Mouse (Mus musculus): ENCODE measurements around the gene P2ry6.

P2ry6 gene

DNA sequence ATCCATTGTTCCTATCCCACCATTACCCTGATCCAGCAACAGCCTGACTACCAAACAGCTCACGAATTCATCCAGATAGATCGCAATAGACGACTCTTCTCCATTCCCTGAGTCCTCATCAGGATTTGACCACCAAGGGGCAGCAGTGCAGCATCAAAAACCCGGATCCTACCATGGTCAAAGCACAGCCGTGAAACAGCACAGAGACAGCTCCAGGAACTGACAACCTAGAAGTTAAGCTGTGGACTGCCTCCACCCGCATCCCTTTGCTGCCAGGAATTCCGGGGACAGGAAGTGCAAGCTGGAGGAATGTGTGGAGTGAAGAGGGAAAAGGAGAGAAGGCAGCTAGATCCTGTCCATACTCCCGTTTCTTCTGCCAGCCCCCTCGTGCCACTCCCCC is 13.6 kb upstream of the P2ry6 start:
- peak; percentile 61 for DNase-seq (ENCODE audit: low spot score)

DNA sequence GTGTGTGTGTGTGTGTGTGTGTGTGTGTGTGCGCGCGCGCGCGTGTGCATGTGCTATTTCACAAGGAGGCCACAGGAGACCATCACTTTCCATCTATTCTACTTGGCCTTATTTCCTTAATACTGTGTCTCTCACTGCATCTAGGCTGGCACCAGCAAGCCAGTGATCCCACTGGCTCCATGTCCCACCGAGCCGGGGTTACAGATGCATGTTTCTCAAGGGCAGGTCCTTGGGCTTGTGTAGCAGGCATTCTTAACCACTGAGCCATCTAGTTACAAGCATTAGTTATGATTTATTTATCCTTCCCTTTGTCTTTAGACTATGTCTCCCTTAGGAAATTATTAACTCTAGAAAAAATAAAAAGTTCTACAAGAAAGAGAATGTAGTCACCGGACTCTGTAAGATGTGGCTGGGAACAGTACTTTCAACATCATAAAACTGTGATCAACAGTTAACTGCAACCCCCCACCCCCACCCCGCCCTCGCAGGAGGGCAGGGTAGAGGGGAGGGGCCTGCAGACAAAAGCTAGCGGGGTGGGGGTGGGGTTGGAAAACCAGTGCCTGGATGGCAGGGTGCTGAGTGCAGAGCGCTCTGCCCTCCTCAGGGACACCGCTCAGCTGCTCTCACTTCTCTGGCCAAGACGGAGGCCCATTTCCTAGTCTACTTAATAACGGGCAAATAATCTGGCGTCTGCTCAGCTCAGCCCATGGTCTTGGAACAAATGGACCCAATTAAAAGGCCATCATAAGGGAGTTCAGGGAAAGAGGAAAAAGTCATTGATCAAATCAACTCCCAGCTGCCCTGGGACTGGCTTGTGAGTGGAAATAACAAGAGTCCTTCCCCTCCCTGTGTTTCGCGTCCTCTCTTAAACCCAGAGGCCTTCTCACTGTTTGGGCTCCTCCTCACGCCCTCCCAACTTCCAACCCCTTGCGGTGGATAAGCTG is 10.3 kb upstream of the P2ry6 start:
- DNase-seq (ENCODE audit: low spot score): no peak

DNA sequence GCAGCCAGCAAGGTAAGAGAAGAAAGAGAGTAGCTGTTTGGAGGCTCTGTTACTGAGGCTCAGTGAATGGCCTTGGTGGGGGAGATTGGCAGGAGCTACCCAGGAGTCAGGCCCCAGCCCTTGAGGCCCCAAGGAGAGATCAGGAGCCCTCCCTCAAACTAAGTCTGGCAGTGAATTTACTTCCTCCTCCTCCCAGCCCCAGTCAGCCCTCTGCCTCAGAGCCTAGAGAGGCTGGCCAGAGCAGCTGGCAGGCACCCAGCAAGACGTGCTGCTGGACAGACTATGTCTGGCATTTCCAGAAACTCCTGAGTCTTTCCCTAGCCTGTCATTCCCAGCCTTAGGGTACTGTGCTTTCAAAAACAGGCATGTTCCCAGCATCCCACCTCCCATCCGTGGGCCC is 4.7 kb upstream of the P2ry6 start:
- DNase-seq (ENCODE audit: low spot score): peak; percentile 62

DNA sequence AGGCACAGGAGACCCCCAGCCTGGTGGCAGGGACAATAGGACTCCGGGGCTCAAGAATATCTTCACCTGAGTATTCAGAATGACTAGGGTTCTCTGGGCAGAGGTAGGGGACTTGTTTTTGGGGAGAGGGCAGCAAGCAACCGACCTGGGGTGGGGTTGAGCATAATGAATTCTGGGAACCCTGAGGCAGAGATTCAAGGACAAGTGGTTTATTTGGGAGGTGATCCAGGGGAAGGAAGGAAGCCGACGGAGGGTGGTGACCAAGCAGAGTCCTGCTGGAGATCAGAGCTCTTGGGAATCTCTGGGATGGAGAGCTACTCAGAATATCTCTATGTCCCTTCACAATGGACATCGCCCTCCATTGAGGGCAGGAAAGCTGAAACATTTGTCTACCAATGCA is 3.7 kb upstream of the P2ry6 start:
- no peak for DNase-seq (ENCODE audit: low spot score)

DNA sequence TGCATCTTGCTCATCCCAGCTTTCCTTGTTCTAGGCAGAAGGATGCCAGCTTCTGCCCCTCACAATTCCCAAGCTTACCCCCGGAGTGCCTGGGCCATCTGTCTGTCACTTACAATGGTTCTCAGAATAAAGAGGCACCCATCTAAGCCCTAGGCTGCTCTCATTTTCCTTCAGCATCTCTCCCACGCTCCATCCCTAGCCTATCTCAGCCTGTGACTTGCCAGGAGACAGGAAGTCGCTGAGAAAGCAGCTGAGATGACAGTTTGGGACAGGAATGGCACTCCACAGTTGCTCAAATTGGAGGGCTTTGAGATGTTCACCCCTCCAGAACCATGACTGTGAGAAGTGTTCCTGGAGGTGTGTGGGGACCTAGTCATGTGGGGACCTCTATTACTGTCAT is 1.6 kb downstream of the P2ry6 start:
- no peak for DNase-seq (ENCODE audit: low spot score)

DNA sequence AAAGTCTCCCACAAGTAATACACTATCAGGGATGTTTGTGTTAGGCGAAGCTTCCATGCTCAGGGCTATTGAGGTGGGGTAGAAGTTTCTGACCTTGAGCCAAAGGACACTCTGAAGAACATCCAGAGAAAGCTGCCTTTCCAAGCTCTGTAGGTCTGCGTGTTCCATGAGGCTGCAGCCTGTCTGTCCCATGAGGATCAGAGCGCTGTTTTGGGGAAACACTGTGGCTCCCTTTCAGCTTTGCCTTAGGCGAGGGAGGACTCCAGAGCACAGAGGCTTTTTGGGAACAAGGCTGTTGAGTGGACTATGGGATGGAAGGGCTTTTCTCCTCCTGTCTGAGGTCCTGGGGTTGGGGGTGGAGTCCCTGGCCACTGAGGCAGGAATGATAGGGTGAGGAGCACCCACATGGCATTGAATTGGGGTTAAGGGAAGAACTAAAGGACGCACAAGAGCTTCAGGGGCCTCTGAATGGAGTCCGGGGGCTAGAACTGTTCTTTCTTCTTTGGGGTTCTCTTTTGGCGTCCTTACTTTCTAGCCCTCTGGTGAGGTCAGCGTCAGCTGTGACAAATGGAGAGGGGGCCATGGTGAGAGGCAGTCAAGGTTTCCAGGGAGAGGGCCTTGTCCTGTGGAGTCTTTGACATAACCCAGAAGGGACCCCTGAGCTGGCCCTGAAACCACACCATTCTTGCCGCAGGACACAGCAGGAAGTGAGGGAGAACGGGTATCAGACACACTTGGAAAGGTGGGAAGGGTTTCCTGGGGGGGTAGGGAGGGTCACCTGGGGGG is 5.4 kb downstream of the P2ry6 start:
- DNase-seq (ENCODE audit: low spot score): no peak

DNA sequence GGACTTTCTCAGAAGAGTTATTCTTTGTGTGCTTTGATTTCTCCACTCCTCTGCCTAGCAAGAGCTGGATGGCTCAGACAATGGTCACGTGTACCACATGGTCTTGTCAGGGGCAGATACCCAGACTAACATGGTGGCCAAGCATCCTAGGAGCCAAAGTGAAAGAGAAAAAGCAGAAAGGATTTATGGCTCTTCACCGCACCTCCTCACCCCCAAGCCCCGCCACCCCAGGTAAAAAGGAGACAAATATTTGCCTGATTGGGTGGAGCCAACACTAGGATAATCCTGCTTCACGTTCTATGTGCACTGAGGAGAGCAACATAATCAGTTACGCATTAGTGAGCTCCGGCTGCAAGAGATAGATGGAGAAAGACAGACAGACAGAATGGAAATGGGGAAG is 6.1 kb downstream of the P2ry6 start:
- DNase-seq (ENCODE audit: low spot score): no peak

DNA sequence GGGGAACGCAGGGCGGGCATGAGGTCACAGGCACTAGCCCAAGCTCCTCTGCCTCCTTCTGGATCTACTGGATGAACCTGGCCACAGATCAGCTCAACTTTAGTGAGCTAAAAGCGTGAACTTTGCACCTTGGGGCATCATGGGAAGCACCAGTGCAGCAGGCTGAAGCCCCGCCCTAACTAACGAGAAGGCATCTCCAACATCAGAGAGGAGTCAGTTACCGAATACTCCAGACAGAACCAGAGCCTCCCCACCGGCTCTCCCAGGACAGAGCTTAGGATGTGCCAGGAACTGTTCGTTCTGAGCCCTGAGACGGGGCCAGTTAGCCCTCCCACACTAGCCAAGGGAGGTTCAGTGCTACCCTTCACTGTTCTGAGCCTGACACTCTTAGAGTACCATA is 6.6 kb downstream of the P2ry6 start:
- no peak for DNase-seq (ENCODE audit: low spot score)

DNA sequence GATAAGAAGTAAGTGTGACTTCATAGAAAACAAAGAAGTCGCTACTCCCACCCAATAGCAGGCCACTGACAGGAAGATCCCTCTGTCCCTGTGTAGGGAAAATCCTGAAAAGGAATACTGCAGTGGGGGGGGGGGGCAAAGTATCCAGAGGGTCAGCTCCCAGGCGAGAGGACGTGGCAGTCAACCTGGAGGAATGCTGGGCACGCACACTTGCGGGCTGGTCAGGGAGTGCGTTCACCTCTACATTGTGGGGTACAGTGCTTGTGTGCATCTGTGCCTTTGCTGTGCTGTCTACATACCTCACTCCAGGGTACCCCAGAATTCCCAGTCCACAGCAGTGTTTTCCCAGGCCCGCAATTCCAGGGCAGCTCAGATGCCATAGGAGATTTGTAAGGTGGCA is 8.4 kb downstream of the P2ry6 start:
- DNase-seq (ENCODE audit: low spot score): no peak

DNA sequence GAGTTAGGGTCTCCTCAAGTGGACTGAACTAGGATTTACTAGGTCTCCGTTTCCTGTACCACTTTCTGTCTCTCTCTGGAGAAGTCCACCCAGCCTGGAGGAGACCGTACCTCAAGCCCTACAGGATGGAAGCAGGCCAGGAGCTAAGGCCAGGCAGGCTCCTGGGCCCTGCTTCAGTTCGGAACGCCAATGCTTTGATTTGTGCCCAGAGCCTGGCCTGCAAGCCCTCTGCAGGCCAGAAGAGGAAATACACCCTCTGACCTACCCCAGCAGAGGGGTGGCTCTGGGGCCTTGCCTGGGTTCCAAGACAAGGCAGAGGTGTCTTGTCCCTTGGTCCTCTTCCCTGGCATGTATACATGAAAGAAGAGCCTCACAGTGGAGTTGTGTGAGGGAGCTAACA is 9.4 kb downstream of the P2ry6 start:
- DNase-seq (ENCODE audit: low spot score): no peak

DNA sequence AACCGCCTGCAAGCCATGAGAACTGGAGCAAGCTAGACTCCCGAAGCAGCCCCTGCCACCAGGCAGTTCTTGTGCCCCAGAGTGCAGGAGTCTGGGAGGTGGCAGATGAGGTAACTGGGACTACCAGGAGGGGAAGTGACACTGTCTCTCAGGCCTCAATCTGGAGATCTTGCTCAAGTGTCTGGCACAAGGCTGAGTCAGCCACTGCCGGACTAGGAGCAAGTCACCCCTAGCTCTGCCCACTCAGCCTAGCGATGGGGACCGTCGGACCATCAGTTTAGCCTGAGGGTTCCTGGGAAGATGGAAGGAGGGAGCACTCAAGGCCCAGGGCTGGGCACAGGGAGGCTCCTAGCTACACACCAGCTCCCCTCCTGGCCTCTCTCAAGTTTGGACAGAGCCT is 10.2 kb downstream of the P2ry6 start:
- DNase-seq (ENCODE audit: low spot score): no peak

DNA sequence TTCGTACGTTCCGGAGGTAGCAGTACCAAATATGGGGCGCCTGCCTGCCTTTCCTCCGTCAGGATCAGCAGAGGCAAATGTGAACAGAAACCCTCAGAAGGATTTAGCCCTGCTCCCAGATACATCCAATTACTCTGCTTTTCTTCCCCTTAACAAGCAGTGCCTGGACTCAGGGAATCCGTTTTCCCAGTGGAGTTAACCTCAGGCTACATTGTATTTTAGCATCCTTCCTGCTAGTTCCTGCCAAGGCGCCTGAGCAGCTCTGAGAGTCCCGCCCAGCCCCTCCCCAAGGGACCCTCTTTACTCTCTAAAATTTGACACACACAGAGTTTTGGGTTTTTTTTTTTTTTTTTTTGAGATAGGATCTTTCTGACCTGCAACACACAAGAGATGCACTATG is 11.1 kb downstream of the P2ry6 start:
- DNase-seq (ENCODE audit: low spot score): no peak

DNA sequence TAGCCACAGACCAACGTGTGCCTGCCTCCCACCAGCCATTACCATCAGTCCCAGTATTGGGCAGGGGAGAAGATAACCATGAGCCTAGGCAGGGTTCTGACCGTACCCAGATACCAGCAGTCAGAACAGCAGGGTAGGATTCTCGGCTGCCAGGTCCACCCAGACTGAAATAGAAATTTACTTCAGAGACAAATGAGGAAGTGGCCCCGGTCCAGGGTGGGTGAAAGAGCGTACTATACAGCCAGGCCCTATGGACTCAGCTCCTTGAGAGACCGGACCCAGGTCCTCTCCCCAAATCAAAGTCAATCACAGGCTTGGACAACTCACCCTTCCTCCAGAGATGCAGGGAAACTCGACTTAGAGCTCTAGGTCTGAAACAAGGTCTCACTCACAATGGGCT is 13.3 kb downstream of the P2ry6 start:
- DNase-seq (ENCODE audit: low spot score): no peak

DNA sequence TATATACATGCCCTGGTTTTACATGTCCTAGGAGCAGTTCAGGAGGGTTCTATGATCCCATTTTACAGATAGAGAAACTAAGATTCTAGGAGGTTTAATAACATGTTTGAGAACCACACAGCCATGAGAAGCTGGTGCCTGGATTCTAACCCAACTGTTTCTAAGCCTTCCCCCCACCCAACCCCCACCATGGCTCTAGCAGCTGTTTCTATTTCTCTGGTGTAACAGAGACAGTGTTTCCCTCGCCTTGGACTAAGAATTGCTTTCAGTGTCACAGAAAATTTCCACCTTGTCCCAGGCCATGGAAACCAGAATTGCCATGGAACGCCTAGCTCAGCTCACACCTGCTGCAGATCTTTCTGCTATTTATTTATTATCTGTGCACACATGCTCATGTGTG is 14.0 kb downstream of the P2ry6 start:
- DNase-seq (ENCODE audit: low spot score): no peak

DNA sequence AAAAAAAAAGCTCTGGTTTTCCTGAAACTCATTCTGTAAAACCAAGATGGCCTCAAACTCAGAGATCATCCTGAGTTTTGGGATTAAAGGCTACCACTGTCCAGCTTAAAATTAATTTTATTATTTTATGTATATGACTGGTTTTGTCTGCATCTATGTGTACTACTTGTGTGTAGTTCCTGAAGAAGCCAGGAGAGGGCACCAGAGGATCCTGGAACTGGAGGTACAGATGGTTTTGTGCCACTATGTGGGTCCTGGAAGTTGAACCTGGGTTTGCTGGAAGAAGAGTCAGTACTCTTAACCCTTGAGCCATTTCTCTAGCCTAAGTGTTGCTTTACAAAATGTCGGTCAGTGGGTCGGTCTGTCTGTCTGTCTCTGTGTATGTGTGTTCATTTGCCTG is 16.0 kb downstream of the P2ry6 start:
- no peak for DNase-seq (ENCODE audit: low spot score)

DNA sequence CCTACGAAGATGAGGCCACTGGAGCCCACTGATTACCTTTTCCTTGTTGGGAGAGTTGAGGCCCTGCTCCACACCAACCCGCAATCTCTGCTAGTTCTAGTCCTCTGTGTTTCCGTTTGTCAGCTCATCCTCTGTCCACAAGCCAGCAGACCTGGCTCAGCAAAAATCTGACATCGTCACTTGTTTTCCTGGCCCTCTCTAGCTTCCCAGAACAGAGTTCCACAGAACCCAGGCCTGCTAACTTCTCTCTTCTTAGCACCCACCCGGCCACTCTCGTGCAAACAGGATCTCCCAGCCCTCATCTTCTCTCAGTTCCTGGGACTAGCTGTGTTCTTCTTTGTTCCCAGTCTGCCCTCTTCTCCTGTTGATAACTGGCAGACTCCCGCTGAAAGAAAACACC is 21.8 kb downstream of the P2ry6 start:
- no peak for DNase-seq (ENCODE audit: low spot score)

DNA sequence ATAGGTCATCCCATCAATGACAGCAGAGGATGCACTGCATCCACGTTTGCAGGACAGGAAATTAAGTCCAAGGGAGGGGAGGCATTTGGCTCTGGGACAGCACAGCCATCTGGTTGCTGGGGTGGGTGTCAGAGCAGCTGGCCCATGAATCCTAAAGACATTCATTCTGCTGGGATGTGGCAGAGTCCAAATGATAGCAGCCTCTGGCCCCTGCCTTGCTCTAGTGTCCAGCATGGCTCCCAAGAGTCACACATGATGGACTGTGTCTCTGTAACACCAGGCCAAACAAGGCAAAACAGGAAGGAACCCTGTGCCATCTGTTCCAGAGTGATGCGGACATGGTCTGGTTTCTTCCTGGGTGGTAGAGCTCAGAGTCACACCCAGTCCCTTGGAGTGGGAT is 22.5 kb downstream of the P2ry6 start:
- no peak for DNase-seq (ENCODE audit: low spot score)

DNA sequence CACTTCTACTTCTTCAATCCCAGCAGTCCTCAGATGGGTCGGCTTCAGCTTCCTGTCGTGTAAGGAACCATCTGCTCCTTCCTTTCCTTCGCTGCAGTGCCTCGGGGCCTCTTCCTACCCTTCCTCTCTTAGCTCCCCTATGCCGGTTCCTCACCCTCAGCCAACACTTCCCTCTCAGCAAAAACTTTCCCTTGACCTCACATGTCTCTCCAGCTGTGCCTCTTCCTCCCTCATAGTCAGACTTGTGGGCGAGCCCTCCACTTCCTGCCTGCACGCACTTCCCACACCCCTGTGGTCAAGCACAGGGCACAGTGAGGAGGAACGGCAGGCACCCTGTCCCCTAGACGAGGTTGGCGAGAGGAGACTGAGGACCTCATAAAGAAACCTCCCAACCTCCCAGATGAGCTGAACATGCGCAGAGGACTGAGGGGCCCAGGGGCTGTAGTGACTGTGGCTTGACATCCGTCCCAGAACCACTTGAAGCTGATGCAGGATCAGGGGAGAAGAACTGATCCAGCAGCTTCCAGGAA is 23.9 kb downstream of the P2ry6 start:
- no peak for DNase-seq (ENCODE audit: low spot score)

DNA sequence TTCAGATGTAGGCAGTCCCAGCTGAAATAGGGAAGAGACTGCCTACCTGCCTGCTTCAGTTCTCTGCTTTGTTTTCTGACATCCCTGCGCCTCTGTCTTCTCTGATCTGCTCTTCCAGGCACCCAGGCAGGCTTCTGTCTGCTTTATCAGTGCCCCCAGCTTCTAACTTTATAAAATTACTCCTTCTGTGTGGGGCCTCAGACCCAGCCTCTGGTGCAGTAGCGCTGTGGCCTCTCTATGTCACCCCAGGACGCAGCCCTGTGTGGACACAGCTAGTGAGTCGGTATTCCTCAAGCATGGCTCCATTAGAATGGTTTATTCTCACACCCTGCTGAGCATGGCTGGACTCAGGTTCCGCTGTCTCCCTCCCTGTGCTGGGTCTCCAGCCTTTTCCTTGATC is 24.4 kb downstream of the P2ry6 start:
- DNase-seq (ENCODE audit: low spot score): no peak

DNA sequence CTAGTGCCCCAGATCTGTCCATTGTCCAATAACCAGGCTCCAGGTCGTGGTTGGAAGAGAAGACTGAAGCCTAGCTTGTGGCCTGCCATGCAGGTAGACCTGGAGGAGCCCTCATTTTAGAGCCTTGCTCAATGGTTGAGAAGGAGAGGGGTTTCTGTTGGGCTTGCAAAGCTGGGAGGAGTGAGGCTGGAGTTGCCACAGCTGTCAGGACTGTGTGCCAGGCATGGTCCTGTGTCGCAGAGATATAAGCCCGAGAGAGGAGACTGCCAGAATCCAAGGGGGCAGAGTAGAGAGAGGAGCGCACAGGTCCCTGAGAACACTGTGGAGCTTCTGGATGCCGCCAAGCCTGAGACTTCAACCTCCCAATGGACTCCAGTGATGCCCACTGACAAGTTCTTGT is 29.7 kb downstream of the P2ry6 start:
- no peak for DNase-seq (ENCODE audit: low spot score)

DNA sequence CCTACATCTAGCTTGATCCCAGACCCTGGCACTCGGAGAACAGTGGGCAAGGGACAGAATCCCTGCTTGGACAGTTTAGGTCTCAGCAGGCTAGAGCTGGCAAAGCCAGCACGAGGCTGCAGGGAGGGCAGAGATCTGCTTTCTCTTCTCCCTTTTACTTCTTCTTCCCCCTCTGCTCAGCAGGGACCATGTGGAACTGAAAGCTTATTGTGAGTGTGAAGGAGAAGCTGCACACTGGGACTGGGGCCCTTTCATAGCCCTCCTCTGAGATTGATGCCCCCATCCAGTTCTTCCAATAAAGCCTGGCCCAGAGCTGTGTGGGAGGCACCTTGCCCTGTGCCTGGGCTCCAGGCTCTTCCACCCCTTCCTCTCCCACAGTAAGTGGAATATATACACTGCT is 30.1 kb downstream of the P2ry6 start:
- no peak for DNase-seq (ENCODE audit: low spot score)

DNA sequence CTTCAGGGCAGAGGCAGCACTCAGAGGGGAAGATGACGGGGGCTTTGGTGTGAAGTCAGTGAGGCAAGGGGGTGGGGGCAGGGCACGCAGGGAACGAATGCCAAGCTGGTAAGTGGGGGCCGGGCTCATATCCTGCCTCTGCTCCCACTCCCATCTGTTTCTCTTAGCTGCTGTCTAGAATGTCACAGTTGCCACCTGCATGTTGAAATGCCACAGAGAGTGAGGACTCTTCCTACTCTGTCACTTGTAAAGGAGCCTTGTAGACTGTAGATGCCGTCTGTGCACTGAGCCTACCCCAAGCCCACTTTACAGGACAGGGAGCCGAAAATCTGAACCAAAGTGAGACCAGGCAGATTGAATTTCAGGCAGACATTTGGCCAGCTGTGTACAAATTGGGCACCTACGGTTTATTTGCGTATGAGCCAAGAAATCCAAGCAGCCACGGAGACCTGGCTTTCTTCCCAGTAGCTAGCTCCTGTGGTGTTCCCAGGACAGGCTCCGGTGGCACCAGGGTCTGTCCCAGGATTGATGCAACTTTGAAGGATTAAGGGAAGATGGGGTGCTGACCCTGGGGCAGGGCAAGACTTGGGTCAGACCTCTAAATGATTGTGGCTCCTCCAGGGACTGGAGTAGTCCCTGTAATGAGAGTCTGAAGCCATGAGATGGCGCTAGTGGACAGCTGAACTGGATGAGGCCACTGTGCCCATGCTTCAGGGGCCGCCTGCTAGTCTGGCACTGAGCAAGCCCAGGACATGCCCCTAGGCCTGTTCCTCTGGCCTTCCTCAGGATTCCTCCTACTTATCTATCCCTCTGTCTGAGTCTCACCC is 31.4 kb downstream of the P2ry6 start:
- peak; percentile 62 for DNase-seq (ENCODE audit: low spot score)
